Mouse (Mus musculus): ENCODE measurements around the gene Gnb3.

Gnb3 gene

DNA sequence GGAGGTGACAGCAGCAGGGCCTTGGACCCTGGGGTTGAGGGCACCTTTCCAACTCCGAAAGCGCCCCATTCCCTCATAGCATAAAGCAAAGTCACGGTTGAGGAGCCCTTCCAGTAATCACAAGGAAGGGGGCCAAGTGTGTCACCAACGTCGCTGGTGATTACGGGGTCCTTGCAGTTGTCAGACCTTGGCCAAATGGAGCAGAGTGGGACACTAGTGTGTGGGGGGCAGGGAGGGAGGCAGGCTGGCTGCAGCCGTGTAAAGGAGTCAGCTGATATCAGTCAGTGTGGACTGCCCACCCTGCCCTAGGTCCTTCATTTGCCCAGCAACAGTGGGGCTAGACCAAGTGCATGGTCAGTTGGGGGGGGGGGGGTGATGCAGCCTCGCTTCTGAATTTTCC lies 25.6 kb downstream of the Gnb3 start:
- DNase-seq, result no peak

DNA sequence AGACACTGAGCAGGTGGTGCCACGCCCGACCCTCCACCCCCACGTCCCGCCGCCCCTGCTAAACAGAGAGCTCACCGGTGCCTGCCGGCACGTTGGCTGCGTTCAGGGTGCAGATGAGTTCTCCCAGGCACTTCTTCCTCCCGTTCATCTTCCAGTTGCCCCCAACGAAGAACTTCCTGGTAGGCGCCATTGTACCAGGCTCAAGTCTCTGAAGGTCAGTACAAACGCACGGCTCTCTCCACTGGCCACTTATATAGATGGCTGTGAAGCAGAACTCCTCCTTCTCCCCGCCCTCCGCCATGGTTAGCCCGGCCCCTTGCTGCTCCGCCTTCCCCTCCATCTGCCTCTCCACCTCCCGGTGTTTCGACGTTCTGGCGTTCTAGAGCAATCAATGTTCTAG lies 26.1 kb downstream of the Gnb3 start, which contains the start of gene Tpi1:
TSS of gene Tpi1 (minus strand) at position 364 of the 400 bp plus-strand sequence.
- peak; percentile 93 for DNase-seq

DNA sequence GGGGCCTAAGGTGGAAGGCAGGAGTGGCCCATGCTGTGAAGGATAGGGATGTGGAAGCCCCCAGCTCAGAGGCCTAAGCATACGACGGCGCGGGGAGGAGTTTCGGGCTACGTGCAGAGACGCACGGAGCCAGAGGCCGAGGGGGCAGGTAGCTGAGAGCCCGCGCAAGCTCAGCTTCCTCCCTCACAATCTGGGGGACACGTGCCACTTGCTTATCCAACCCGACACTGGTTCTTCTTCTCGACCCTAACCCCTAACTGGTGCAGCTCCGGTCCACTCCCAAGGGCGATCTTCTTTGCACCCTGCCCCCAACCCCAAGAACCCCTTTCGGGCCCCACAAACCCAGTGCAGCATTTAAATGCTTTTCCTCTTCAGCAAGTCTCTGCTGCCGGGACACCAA lies 26.6 kb downstream of the Gnb3 start:
- peak; percentile 85 for DNase-seq

DNA sequence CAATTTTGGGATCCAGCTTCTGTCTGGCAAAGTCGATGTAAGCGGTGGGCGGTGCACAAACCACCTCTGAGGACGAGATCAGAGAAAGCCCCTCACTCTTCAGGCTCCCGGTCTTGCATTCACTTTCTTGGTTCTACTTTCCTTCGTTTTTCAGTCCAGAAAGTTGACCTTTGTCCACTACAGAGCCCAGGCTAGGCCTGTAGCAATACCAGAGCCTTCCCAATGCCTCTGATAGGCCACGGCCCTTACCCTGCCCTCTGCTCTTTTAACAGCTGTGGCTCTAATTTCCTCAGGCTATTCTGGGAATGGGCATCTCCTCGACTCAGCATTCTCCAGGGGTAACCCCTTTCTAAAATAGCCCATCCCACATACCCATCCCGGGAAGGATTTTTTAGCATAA lies 27.2 kb downstream of the Gnb3 start:
- peak; percentile 41 for DNase-seq

DNA sequence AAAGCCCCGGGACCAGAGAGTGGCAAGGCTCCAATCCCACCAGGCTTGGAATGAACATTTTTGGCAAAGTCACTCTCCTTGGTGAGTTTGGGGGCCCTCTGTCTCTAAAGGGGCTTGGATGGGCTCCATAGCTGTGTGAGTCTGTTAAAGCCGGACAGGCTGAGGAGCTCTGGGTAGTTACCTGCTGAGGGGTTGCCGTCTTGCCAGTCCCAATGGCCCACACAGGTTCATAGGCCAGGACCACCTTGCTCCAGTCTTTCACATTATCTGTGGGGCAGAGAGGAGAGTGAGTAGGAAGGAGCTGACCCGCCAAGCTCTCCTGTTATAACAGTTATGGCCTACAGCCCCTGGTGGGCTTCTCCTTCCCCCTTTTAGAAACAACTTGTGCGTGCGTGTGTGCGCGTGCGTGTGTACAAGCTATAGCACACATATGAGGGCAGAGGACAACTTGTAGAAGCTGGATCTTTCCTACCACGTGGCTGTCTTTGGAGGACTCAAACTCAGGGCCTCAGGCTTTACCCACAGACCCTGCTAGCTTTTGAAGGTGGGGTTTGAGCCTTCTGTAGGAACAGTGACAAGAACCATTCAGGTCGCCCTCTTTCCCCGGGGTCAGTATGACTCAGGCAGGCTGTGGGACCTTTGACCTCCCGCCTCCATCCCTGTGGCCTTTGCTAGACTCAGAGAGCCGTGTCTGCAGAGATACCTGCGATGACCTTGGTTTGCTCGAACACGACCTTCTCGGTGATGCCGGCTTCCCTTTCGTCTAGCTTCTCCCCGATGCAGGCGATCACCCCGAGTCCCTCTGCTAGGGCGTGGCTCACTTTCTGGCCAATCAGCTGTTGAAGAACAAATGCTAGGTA lies 28.1 kb downstream of the Gnb3 start:
- DNase-seq, result peak; percentile 52

DNA sequence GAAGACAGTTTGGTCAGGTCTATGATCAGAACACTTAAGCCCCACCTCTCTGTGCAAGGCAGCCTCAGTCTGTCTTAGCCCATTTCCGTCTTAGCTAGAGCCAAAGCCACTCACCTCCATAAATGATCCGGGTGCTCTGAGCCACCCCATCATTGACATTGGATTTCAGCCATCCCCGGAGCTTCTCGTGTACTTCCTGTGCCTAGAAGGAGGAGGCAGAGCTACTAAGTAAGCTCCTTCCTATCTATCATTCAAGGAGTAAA lies 28.7 kb downstream of the Gnb3 start:
- DNase-seq, result peak; percentile 40

DNA sequence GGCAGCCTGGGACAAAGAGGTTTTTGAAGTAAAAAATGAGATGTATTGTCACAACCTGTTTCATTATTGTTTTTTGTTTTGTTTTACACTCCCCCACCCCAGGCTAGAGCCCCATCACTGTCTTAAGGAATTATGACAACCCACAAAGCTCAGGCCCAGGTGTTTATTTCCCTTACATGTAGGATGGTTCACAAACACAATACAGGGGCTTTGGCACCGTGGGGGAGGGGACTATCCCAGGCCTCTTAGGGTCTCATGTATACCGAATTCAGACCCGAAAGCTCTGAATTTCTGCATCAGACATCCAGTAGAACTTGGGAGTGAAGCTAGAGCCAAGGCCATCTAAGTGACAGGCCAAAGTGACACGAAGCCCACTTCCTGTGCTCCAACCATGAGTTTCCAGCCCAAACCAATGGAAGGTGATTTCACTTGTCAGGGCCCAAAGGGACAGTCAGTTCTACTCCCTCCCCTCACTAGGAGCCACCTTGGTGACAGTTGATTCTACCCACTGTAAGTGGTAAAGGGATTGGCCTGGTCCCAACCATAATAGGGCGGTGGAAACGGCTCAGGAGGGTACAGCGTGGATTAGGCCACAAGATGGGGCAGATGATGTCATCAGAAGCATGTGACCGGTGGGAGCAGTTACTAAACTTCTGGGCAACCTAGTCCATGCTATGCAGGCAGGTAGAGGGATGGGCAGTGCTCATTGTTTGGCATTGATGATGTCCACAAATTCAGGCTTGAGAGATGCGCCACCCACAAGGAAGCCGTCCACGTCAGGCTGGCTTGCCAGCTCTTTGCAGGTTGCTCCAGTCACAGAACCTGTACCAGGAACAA lies 29.3 kb downstream of the Gnb3 start:
- DNase-seq, result peak; percentile 58

DNA sequence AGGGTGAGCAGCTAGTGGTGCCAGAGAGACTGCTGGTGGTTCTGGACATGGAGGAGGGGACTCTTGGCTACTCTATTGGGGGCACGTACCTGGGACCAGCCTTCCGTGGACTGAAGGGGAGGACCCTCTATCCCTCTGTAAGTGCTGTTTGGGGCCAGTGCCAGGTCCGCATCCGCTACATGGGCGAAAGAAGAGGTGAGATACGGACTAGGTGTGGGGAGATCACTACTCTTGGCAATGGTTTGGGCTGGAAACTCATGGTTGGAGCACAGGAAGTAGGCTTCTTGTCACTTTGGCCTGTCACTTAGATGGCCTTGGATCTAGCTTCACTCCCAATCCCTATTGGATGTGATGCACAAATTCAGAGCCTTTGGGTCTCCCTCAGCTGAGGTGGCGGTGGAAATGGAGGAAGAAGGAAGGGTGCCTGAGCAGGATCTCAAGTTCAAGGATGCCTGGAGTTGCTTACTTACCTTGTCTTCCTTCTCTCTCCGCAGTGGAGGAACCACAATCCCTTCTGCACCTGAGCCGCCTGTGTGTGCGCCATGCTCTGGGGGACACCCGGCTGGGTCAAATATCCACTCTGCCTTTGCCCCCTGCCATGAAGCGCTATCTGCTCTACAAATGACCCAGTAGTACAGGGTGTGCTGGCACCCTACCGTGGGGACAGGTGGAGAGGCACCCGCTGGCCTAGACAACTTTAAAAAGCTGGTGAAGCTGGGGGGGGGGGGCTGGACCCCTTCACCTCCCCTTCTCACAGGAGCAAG lies 30.1 kb downstream of the Gnb3 start:
- DNase-seq, result peak; percentile 58

DNA sequence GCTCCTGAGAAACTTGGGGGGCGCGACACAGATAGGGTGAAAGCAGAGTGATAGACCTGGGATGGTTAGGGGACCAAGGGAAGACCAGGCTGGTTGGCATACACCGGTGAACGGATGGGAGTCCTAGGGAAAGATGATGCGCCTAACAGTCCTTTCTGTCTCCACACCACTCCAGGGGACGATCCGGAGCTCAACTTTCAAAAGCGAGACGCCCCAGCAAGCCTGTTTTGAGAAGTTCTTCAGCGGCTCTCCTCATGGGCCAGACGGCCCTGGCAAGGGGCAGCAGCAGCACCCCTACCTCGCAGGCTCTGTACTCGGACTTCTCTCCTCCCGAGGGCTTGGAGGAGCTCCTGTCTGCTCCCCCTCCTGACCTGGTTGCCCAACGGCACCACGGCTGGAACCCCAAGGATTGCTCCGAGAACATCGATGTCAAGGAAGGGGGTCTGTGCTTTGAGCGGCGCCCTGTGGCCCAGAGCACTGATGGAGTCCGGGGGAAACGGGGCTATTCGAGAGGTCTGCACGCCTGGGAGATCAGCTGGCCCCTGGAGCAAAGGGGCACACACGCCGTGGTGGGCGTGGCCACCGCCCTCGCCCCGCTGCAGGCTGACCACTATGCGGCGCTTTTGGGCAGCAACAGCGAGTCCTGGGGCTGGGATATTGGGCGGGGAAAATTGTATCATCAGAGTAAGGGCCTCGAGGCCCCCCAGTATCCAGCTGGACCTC lies 30.9 kb downstream of the Gnb3 start:
- peak; percentile 87 for DNase-seq

DNA sequence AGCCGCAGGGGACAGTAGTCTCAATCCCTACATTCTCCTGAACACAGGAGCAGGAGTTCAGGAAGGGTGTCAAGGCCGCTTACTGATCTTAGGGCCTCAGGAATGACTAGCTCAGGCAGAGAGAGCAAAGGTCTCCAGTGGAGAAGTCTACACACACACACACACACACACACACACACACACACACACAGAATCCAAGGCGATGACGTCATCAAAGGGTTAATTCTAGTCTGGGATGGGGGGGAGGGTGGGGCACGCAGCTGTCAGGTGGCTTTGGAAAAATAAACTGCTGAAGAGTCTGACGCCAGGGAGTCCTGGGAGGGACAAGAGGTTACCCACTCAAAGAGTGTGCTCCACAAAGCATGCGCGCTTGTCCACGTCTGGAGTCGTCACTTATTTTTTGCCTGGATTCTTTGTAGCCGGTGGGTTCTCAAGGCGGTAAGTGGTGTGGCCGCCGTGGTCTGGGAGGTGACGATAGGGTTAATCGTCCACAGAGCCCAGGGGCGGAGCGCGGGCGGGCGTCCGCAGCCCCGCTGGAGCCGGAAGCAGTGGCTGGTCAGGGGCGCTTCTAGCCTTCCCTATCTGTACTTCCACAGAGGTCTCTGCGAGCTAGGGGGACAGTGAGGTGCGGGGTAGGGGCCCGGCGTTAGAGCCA lies 31.6 kb downstream of the Gnb3 start, which contains the start of gene Spsb2:
TSS of gene Spsb2 (plus strand) at position 304 of the 655 bp plus-strand sequence.
- peak; percentile 72 for DNase-seq

DNA sequence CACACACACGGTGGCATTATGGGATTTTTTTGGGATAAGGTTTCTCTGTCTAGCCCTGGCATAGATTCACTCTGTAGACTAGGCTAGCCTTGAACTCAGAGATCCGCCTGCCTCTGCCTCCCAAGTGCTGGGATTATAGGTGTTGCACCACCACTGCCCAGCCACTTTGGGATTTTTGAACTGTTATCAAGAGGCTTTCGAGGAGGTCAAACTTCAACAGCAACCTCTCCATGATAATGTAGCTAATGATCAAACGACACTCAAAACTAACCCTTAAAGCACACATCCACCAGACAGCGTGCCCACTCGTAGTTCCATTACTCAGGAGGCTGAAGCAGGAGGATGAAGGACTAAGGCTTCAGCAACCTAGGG lies 32.1 kb downstream of the Gnb3 start:
- DNase-seq, result peak; percentile 40

DNA sequence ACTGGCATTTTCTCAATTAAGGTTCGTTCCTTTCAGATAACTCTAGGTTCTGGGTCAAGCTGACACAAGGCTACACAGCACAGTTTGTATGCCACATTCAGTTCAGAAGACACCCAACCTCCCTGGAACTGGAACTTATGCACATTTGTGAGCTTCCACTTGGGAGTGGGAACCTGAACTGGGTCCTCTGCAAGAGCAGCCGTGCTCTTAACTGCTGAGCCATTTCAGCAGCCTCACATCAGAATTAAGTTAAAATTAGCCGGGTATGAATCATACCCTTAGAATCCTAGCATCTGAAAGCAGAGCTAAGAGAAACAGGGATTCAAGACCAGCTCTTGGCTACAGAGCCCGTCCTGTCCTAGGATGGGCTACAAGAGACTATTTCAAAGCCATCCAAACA lies 32.7 kb downstream of the Gnb3 start:
- peak; percentile 28 for DNase-seq

DNA sequence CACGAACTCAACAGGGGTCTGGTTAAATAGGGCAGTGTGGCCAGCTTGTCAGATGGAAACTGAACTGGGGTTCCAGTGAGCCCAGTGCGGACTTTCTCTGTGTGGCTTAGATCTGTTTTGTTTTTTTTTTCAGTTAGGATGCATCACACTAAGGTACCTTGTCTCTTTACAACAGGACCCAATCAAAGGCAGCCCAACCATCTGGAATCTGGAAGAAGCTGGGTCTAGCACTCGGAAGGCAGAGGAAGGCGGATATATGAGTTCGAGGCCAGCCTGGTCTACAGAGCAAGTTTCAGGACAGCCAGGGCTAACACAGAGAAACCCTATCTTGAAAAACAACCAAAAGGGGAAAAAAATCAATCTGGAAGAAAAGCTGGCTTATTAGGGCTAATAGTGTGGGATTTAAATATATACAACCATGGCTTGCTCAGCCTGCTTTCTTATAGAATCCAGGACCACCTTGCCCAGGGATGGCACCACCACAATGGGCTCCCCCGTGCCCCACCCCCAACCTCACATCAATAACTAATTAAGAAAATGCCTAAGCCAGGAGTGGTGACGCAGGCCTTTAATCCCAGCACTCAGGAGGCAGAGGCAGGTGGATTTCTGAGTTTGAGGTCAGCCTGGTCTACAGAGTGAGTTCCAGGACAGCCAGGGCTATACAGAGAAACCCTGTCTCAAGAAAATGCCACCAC lies 33.5 kb downstream of the Gnb3 start:
- DNase-seq, result peak; percentile 44

DNA sequence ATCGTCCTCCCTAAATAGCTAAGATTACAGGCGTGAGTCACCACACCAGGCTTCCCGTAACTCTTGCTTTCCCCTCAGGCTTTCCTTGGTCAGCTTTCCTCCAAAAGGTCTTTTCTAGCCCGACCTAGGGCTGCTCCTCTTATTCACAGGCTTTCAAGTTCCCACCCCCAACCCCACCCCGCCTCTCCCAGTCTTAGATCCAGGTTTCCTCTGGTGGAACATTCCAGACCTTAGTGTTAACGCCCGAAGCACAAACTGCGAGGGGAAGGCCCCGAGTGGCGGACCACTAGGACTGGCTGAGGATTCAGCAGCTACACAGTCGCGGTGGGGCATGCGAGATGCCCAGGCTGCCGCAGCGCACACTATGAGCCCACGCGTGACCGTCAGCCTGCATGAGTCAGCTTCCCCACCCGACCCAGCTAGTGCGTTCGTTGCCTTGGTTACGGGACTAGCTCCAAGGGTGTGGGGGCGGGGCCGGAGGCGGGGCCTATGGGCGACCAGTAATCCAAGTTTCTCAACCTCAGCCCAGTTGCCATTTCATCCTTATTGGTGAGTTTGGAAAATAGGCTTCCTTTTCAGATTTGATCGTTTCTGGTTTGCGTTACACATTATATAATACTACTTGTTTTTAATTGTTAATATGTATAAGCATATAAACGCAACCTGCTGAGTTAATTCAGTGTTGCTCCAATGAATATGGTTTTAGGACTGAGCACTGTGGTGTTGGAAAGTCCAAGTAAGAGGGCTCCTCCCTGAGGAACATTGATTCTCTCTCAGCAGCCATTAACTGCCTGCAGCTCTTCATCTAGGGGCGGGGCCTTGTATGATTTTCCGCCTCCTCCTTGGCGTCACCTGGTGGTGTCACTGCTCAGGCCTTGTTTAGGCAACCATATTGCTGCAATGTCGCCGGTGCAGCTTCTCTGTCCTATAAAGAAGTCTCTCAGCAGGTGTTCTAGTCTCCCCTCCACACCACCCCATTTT lies 34.4 kb downstream of the Gnb3 start:
- peak; percentile 91 for DNase-seq

DNA sequence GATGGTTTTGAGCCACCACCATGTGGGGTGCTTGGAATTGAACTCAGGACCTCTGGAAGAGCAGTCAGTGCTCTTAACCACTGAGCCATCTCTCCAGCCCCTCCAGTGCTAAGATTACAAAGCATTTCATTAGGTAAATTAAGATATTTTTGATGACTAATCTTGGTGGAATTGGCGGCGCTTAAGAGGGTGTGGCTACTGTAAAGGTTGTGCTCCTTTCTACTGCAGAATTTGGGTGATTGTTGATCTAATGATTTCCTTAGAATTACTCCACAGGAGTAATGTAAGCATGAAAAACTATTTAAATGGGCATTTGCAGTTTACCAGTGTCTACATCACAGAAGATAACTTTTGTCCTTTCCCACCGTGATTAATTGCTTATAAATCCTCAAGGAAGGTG lies 35.7 kb downstream of the Gnb3 start:
- DNase-seq, result peak; percentile 8

DNA sequence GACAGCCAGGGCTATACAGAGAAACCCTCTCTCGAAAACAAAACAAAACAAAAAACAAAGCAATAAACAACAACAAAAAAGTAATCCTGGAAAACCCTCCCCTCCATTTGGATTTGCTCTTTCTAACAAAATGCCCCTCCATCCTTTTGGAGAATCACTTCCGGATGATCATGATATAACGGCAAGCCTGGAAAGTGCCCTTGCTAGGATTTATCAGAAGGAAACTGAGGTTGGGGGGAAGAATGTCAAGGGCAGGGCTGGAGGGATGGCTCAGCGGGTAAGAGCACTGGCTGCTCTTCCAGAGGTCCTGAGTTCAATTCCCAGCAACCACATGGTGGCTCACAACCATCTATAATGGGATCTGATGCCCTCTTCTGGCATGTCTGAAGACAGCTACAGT lies 36.4 kb downstream of the Gnb3 start:
- peak; percentile 9 for DNase-seq

DNA sequence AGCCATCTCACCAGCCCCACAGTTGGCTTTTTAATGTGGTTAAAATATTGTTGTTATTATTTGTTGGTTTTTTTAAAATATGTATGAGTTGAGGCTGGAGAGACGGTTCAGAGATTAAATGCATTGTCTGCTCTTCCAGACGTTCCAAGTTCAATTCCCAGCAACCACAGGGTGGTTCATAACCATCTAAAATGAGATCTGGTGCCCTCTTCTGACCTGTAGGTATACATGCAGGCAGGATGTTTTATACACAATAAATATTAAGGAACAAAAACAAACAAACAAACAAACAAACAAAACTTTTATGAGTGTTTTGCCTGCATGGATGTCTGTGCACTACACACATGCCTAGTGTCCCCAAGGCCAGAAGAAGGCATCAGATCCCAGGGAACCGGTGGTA lies 37.0 kb downstream of the Gnb3 start:
- peak; percentile 1 for DNase-seq

DNA sequence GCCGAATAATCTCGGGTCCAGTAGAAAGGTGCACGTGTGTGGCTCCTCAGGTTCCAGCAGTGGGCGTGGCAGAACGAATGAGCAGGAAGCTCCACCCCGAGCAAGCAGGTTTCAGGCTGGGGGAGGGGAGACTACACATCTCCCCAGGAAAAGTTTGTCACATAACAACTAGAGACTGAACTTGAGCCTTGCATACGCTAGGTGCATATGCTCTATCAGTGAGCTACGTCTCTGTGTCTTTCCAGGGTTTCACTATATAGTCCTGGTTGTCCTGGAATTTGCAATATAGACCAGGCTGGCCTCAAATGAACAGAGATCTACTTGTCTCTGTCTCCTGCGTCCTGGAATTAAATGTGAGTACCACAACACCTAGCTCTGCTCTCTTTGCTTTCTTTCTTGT lies 37.7 kb downstream of the Gnb3 start:
- peak; percentile 1 for DNase-seq

DNA sequence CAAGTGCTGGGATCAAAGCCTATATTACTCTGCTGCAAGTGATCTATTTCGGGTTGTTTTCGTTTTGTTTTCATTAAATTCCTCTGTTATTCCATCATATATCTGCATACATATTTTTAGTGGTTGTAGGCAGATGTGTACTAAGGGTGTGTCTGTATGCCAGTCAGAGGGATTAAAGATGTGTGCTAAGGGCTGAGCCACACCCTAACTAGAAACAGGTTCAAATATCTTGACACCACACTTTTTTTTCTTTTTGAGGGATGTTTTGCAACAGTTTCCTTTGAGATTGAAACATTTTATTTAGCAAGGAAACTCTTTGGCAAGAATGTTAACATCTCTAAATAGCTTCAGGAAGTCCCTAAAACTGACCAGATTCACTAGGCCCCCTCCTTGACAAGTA lies 43.9 kb downstream of the Gnb3 start:
- no peak for DNase-seq

DNA sequence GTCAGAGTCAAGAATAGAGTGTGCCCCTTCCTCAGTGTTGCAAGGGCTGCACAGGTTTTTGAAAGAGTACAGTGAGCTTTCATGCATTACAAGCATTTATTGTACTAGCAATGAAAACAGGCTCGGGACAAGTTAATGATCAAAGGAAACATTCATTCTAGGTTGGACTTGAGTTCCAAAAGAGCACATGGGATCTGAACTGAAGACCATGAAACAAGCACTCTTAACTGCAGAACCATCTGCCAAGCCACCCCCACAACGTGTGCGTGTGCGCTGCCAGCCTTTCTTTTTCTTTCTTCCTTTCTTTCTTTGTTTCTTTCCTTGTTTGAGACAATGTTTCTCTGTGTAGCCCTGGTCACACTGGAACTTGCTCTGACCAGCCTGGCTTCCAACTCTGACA lies 44.3 kb downstream of the Gnb3 start:
- peak; percentile 2 for DNase-seq
